Mouse (Mus musculus) CH12.LX (cell line): ENCODE results near the gene Astl. TPM values are rescaled to one million over a fixed set of nuclear protein-coding genes. Genes with fewer than 3 reads are reported as not detected.

Source experiments
- DNase-seq: peaks from one replicate; pipeline ENCODE4 v3.0.0-alpha.2; 2013; ENCODE audit errors: extremely low read depth
- H3K27ac ChIP-seq: 2 replicates; pipeline ENCODE4 v1.5.1; 2012; ENCODE audit warnings: low read depth, mild to moderate bottlenecking, control low read depth, moderate library complexity; ENCODE audit not compliant: insufficient read depth
- H3K27me3 ChIP-seq: replicated peaks from 2 replicates; pipeline ENCODE3; 2012; ENCODE audit warnings: inconsistent platforms
- H3K36me3 ChIP-seq, 2 experiments: replicated peaks in 1 of 2; 2 replicates each; pipeline versions ENCODE3 to v1.6.1; 2012; ENCODE audit warnings: inconsistent platforms in 1 of 2, low read length in 1 of 2, mild to moderate bottlenecking in 1 of 2, mixed read lengths in 1 of 2, moderate library complexity in 1 of 2; ENCODE audit not compliant: control insufficient read depth in 1 of 2, insufficient read depth in 1 of 2
- H3K4me1 ChIP-seq, 2 experiments: 2 replicates each; pipeline ENCODE4 v1.6.1; 2012; ENCODE audit warnings: inconsistent platforms in 1 of 2, moderate library complexity in 1 of 2; ENCODE audit not compliant: insufficient read depth in 2 of 2, control insufficient read depth in 1 of 2
- H3K4me2 ChIP-seq: 2 replicates; pipeline ENCODE4 v1.6.1; 2012; ENCODE audit warnings: low read depth, mild to moderate bottlenecking, control low read depth; ENCODE audit not compliant: poor library complexity, insufficient read depth, severe bottlenecking
- H3K4me3 ChIP-seq, 3 experiments: fragments of 150-350 bp in 1 of 3; sonication (generic) in 1 of 3; replicated peaks in 1 of 3; 2 replicates each; pipeline versions ENCODE3 to v1.5.1; 2011 to 2012; ENCODE audit warnings: low read depth in 2 of 3, low read length in 2 of 3, mild to moderate bottlenecking in 2 of 3, moderate library complexity in 2 of 3, control low read depth in 1 of 3, improper control_type of control experiment in 1 of 3, inconsistent platforms in 1 of 3, mixed read lengths in 1 of 3; ENCODE audit not compliant: poor library complexity in 1 of 3
- H3K79me2 ChIP-seq: replicated peaks from 2 replicates; pipeline ENCODE4 v1.6.1; 2012; ENCODE audit warnings: mild to moderate bottlenecking, moderate library complexity; ENCODE audit not compliant: control insufficient read depth, poor library complexity, insufficient read depth, severe bottlenecking; ENCODE audit errors: extremely low read depth
- H3K9ac ChIP-seq: 2 replicates; pipeline ENCODE4 v1.6.1; 2012; ENCODE audit warnings: low read depth, mild to moderate bottlenecking, control low read depth, moderate library complexity; ENCODE audit not compliant: insufficient read depth
- H3K9me3 ChIP-seq: replicated peaks from 2 replicates; pipeline ENCODE3; 2012; ENCODE audit warnings: low read length, inconsistent platforms, mixed read lengths
- CHD1 ChIP-seq: IDR thresholded peaks from 2 replicates; pipeline ENCODE4 v1.6.1; 2012; ENCODE audit warnings: low read depth, low read length, improper control_type of control experiment, inconsistent platforms
- CHD2 ChIP-seq: IDR thresholded peaks from 2 replicates; pipeline ENCODE4 v1.6.1; 2011; ENCODE audit warnings: low read length, improper control_type of control experiment
- CTCF ChIP-seq, 2 experiments: IDR thresholded peaks in 1 of 2; conservative IDR thresholded peaks in 1 of 2; 2 replicates each; pipeline ENCODE4 v1.5.1; 2011 to 2012; ENCODE audit warnings: low read depth in 2 of 2, low read length in 2 of 2, improper control_type of control experiment in 1 of 2, inconsistent platforms in 1 of 2, mild to moderate bottlenecking in 1 of 2, moderate library complexity in 1 of 2
- ETS1 ChIP-seq: conservative IDR thresholded peaks from 2 replicates; pipeline ENCODE4 v1.6.1; 2012; ENCODE audit warnings: low read depth, mild to moderate bottlenecking, inconsistent platforms, low read length, improper control_type of control experiment, moderate library complexity
- IRF4 ChIP-seq: IDR thresholded peaks from 2 replicates; pipeline ENCODE4 v1.6.1; 2014; ENCODE audit warnings: low read depth, mild to moderate bottlenecking, inconsistent platforms, low read length, improper control_type of control experiment
- JUND ChIP-seq: conservative IDR thresholded peaks from 2 replicates; pipeline ENCODE4 v1.6.1; 2011; ENCODE audit warnings: low read depth, low read length, improper control_type of control experiment
- KAT2A ChIP-seq: IDR thresholded peaks from 2 replicates; pipeline ENCODE4 v1.6.1; 2012; ENCODE audit warnings: low read length, improper control_type of control experiment, inconsistent platforms; ENCODE audit not compliant: insufficient replicate concordance
- MAFK ChIP-seq: IDR thresholded peaks from 2 replicates; pipeline ENCODE4 v1.6.1; 2011; ENCODE audit warnings: low read length, improper control_type of control experiment; ENCODE audit not compliant: insufficient replicate concordance
- NELFE ChIP-seq: IDR thresholded peaks from 2 replicates; pipeline ENCODE4 v1.6.1; 2011; ENCODE audit warnings: low read depth, low read length, improper control_type of control experiment
- POLR2A ChIP-seq: IDR thresholded peaks from 2 replicates; pipeline ENCODE4 v1.6.1; 2011; ENCODE audit warnings: low read depth, mild to moderate bottlenecking, improper control_type of control experiment, low read length
- RAD21 ChIP-seq: IDR thresholded peaks from 2 replicates; pipeline ENCODE4 v1.6.1; 2011; ENCODE audit warnings: low read depth, mild to moderate bottlenecking, low read length, improper control_type of control experiment, moderate library complexity
- RCOR1 ChIP-seq: conservative IDR thresholded peaks from 2 replicates; pipeline ENCODE4 v1.6.1; 2012; ENCODE audit warnings: low read depth, mild to moderate bottlenecking, inconsistent platforms, low read length, improper control_type of control experiment
- SMC3 ChIP-seq: IDR thresholded peaks from 2 replicates; pipeline ENCODE4 v1.6.1; 2011; ENCODE audit warnings: low read depth, low read length, improper control_type of control experiment
- TBP ChIP-seq: conservative IDR thresholded peaks from 2 replicates; pipeline ENCODE4 v1.6.1; 2011; ENCODE audit warnings: low read depth, low read length, improper control_type of control experiment
- UBTF ChIP-seq: IDR thresholded peaks from 2 replicates; pipeline ENCODE4 v1.6.1; 2012; ENCODE audit warnings: low read depth, mild to moderate bottlenecking, inconsistent platforms, low read length, improper control_type of control experiment, moderate library complexity
- USF2 ChIP-seq: conservative IDR thresholded peaks from 2 replicates; pipeline ENCODE4 v1.6.1; 2011; ENCODE audit warnings: low read depth, low read length, improper control_type of control experiment
- ZMIZ1 ChIP-seq: IDR thresholded peaks from 2 replicates; pipeline ENCODE4 v1.6.1; 2012; ENCODE audit warnings: low read depth, mild to moderate bottlenecking, inconsistent platforms, low read length, improper control_type of control experiment
- ZNF384 ChIP-seq: IDR thresholded peaks from 2 replicates; pipeline ENCODE4 v1.6.1; 2012; ENCODE audit warnings: low read depth, low read length, improper control_type of control experiment, inconsistent platforms
- dilution Hi-C: fragments of 300-500 bp; cut with MboI; formaldehyde crosslinking; loops from 2 replicates; pipeline ENCODE4 v1.14.3; 2020; ENCODE audit warnings: low sequenced_read_pairs; ENCODE audit not compliant: extremely low pct_unique_long_range_greater_than_20kb, extremely low pct_ligation_motif_present
- in situ Hi-C: fragments of 300-500 bp; cut with MboI; formaldehyde crosslinking; loops from 3 replicates; pipeline ENCODE4 v1.14.3; 2019; ENCODE audit warnings: low sequenced_read_pairs, low pct_ligation_motif_present, low pct_unique_long_range_greater_than_20kb, mixed read lengths
- polyA plus RNA-seq: library from polyadenylated mRNA; unstranded; fragments of >175 nt; gene quantifications from 2 replicates; pipeline ENCODE4 v1.2.1, GENCODE M21; 2012; ENCODE audit warnings: low read depth; ENCODE audit not compliant: insufficient read length
- total RNA-seq, 2 experiments: library from RNA; depleted of rRNA; stranded (reverse); fragments of 300-350 nt in 1 of 2; fragments of >200 nt in 1 of 2; gene quantifications; 2 replicates each; pipeline ENCODE4 v1.2.3; 2012 to 2014

Gene Astl
- total and polyA plus RNA-seq, 3 experiments = 0.08 TPM; not detected in 2

- in situ Hi-C loops = loop anchor here (5.0 kb wide), 1 partner anchor 65 kb away; the partner anchor contains the start of gene Gpat2
- H3K9me3 ChIP-seq = no peaks in the 10 kb centered on the region
- H3K79me2 ChIP-seq = no peaks in the 10 kb centered on the region
- H3K4me2 ChIP-seq = peak within 1 kb of the TSS; percentile 56
- H3K4me1 ChIP-seq = peaks cover 0 to 7% of the 10 kb centered on the region in 2 experiments; a peak in 1 of 4 replicates
- no peak within 1 kb of the TSS for H3K9ac ChIP-seq
- H3K4me3 ChIP-seq = peak within 1 kb of the TSS in 1 of 3 experiments; percentile 9
- DNase-seq = peak; percentile 71
- dilution Hi-C loops = no loop called here
- TF ChIP-seq UBTF = 0 out of 2 replicates have a peak, but pooled peaks have one; percentile 38
- TF ChIP-seq SMC3 = peak; percentile 79
- TF ChIP-seq RAD21 = peak; percentile 76
- TF ChIP-seq CTCF (conservative IDR thresholded peaks at IDR 0.05 in 1 of 2, IDR thresholded peaks at IDR 0.05 in 1 of 2; ENCODE audit: low read depth in 2 of 2, low read length in 2 of 2) = peak in 1 of 2 experiments; percentile 85; a peak in 3 of 4 replicates
- no peak for TF ChIP-seq NELFE
- H3K27ac ChIP-seq = no peak within 1 kb of the TSS
- H3K27me3 ChIP-seq = peaks cover 9% of the 10 kb centered on the region
- no peaks in the 10 kb centered on the region for H3K36me3 ChIP-seq
Measured at GRCm38 (mm10) chr2:127362459-127363281, 24.2 kb downstream of the Astl start, which contains the start of gene Adra2b. Gene Adra2b (plus strand): TSS chr2:127363208.

GRCm38 (mm10) chr2:127363282-127363652, 24.8 kb downstream of the Astl start:
- Histone ChIP-seq H3K4me2 (peak overlapping the region; percentile 56), H3K9me3 (no peaks in the 10 kb centered on the region), H3K9ac (no peak overlapping the region), H3K27me3 (peaks cover 10% of the 10 kb centered on the region), H3K27ac (no peak overlapping the region), H3K79me2 (no peaks in the 10 kb centered on the region), H3K4me1 (peaks cover 0 to 7% of the 10 kb centered on the region in 2 experiments; a peak in 1 of 4 replicates), H3K4me3 (peak overlapping the region in 1 of 3 experiments; percentile 9), H3K36me3 (no peaks in the 10 kb centered on the region)
- TF ChIP-seq MAFK (no peak), TBP (no peak), ZMIZ1 (no peak), USF2 (no peak), POLR2A (no peak), RCOR1 (no peak)
- DNase-seq = no peak
- in situ Hi-C loops = loop anchor here (5.0 kb wide), 1 partner anchor 64 kb away; the partner anchor contains the start of gene Gpat2
- dilution Hi-C loops = no loop called here

- Histone ChIP-seq H3K4me1 (peaks cover 0 to 7% of the 10 kb centered on the region in 2 experiments; a peak in 1 of 4 replicates), H3K4me3 (no peak overlapping the region), H3K27me3 (peaks cover 10% of the 10 kb centered on the region), H3K36me3 (no peaks in the 10 kb centered on the region), H3K27ac (no peak overlapping the region), H3K4me2 (no peak overlapping the region), H3K79me2 (no peaks in the 10 kb centered on the region), H3K9ac (no peak overlapping the region), H3K9me3 (no peaks in the 10 kb centered on the region)
- no peak for DNase-seq
- in situ Hi-C loops = loop anchor here (5.0 kb wide), 1 partner anchor 64 kb away; the partner anchor contains the start of gene Gpat2
- dilution Hi-C loops = no loop called here
- no peak for TF ChIP-seq USF2
- TF ChIP-seq JUND = no peak
- no peak for TF ChIP-seq ETS1
- TF ChIP-seq KAT2A = no peak
- no peak for TF ChIP-seq CHD1
- TF ChIP-seq CHD2 = no peak
- no peak for TF ChIP-seq ZNF384
- TF ChIP-seq UBTF = no peak
- TF ChIP-seq IRF4 = no peak
Measured at GRCm38 (mm10) chr2:127363696-127364095, 25.3 kb downstream of the Astl start.
